Comparison of ENCODE assay signal across 16 mouse cellular contexts in the genomic region with DNA sequence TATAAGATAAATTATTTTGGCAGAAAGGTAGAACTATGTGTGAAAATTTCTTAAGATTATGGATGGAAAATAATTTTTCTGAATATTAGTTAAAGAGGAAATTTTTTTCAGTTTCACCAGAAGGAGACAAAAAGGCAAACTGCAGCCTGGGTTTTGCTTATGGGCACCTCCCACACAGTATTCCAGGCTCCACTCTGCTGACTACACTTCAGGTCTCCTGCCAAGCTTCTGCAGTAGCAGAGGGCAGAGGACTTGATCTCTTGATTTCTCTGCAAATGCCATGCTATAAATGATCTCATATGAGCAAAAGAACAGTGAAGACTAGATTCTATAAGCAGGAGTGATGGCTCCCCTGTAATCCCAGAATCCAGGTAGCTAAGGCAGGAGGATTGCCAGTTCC.
DNase-seq lines count a peak whose midpoint lies in the region; ATAC-seq and TF ChIP-seq lines count a peak whose summit lies in the region.
"Had no signal": no experiment of that assay in that cellular context is flagged by ENCODE, and none has a peak within 500 bp of the region (broad histone marks: within the 10 kb centered on the region; RNA-seq: fewer than 3 reads in every experiment).

No protein-coding gene starts in this region.

- H3K9me3 ChIP-seq in hindbrain, postnatal 0 days (ENCODE audit: low read length) = no peaks in the 10 kb centered on the region
- H3K9me3 ChIP-seq in neural tube, embryonic 15.5 days (replicated peaks) = no peaks in the 10 kb centered on the region
- no peaks in the 10 kb centered on the region for H3K9me3 ChIP-seq in liver, postnatal 0 days (ENCODE audit: low read length)
- H3K9me3 ChIP-seq: heart, embryonic 15.5 days; limb, embryonic 12.5 days; liver, embryonic 15.5 days had no signal

- peak overlapping the region; percentile 62 for H3K4me2 ChIP-seq in hindbrain, postnatal 0 days (ENCODE audit: low read depth, low read length)
- peak overlapping the region; percentile 65 for H3K4me2 ChIP-seq in neural tube, embryonic 15.5 days
- no peak overlapping the region for H3K4me2 ChIP-seq in liver, postnatal 0 days (ENCODE audit: low read depth, low read length)
- H3K4me2 ChIP-seq: heart, embryonic 15.5 days; limb, embryonic 12.5 days; liver, embryonic 15.5 days had no signal

- TF ChIP-seq EP300 in liver, postnatal 0 days (IDR thresholded peaks at IDR 0.05; ENCODE audit: low read depth) = no peak

- no peak for ATAC-seq in cerebellum, adult (ENCODE audit: insufficient number of reproducible peaks, low FRiP score, low TSS enrichment)
- no peak for ATAC-seq in hindbrain, postnatal 0 days
- no peak for ATAC-seq in neural tube, embryonic 15.5 days (ENCODE audit: low FRiP score)
- no peak for ATAC-seq in liver, postnatal 0 days
- ATAC-seq: Patski had no signal

- H3K9ac ChIP-seq in hindbrain, postnatal 0 days (replicated peaks; ENCODE audit: low read length) = peak overlapping the region; percentile 38; the same call in 1 of the 2 replicates
- H3K9ac ChIP-seq in neural tube, embryonic 15.5 days (replicated peaks) = peak overlapping the region; percentile 41; the same call in 1 of the 2 replicates
- no peak overlapping the region for H3K9ac ChIP-seq in liver, postnatal 0 days (replicated peaks)
- H3K9ac ChIP-seq: heart, embryonic 15.5 days; limb, embryonic 12.5 days; liver, embryonic 15.5 days had no signal

- peaks cover 16% of the 10 kb centered on the region; the same call in 1 of the 2 replicates for H3K4me1 ChIP-seq in hindbrain, postnatal 0 days (ENCODE audit: insufficient read depth, low read length)
- H3K4me1 ChIP-seq in neural tube, embryonic 15.5 days = peaks cover 45% of the 10 kb centered on the region
- H3K4me1 ChIP-seq in liver, postnatal 0 days (ENCODE audit: insufficient read depth) = no peaks in the 10 kb centered on the region
- H3K4me1 ChIP-seq: heart, embryonic 15.5 days; liver, embryonic 15.5 days had no signal

- no peaks in the 10 kb centered on the region; the same call in 1 of the 2 replicates for H3K36me3 ChIP-seq in hindbrain, postnatal 0 days (ENCODE audit: insufficient read depth, low read length)
- 0 out of 2 replicates have a peak, but pooled peaks cover 3% of the 10 kb centered on the region for H3K36me3 ChIP-seq in neural tube, embryonic 15.5 days
- no peaks in the 10 kb centered on the region for H3K36me3 ChIP-seq in liver, postnatal 0 days (replicated peaks; ENCODE audit: insufficient read depth, low read length)
- H3K36me3 ChIP-seq: heart, embryonic 15.5 days; limb, embryonic 12.5 days; liver, embryonic 15.5 days had no signal

- H3K27me3 ChIP-seq in hindbrain, postnatal 0 days (ENCODE audit: insufficient read depth, low read length) = no peaks in the 10 kb centered on the region
- H3K27me3 ChIP-seq in neural tube, embryonic 15.5 days (replicated peaks) = no peaks in the 10 kb centered on the region
- no peaks in the 10 kb centered on the region for H3K27me3 ChIP-seq in liver, postnatal 0 days (ENCODE audit: insufficient read depth, low read length)
- H3K27me3 ChIP-seq: heart, embryonic 15.5 days; limb, embryonic 12.5 days; liver, embryonic 15.5 days; Patski had no signal

- no peak for TF ChIP-seq CTCF in hindbrain, postnatal 0 days (IDR thresholded peaks at IDR 0.05; ENCODE audit: low read depth)
- TF ChIP-seq CTCF in liver, postnatal 0 days (IDR thresholded peaks at IDR 0.05; ENCODE audit: low read depth) = no peak

- peak overlapping the region; percentile 62 for H3K4me3 ChIP-seq in hindbrain, postnatal 0 days (ENCODE audit: low read length)
- peak overlapping the region; percentile 39 for H3K4me3 ChIP-seq in neural tube, embryonic 15.5 days (replicated peaks)
- no peak overlapping the region for H3K4me3 ChIP-seq in liver, postnatal 0 days (ENCODE audit: low read depth, low read length)
- H3K4me3 ChIP-seq: heart, embryonic 15.5 days; limb, embryonic 12.5 days; liver, embryonic 15.5 days had no signal

- no peak overlapping the region for H3K27ac ChIP-seq in hindbrain, postnatal 0 days
- H3K27ac ChIP-seq in neural tube, embryonic 15.5 days (replicated peaks) = 0 out of 2 replicates have a peak overlapping the region, but pooled peaks have one; percentile 33
- H3K27ac ChIP-seq in liver, postnatal 0 days (ENCODE audit: low read depth) = no peak overlapping the region
- H3K27ac ChIP-seq: heart, embryonic 15.5 days; limb, embryonic 12.5 days; liver, embryonic 15.5 days had no signal

- DNase-seq in cerebellum, adult 18-20 months = peak; percentile 48 to 59
- peak; percentile 29 for DNase-seq in right cerebral cortex, adult 18-20 months
- no peak for DNase-seq in right cerebral cortex, postnatal 14 days
- DNase-seq in hindbrain, postnatal 0 days (ENCODE audit: low spot score) = peak; percentile 27
- DNase-seq in liver, postnatal 0 days = no peak
- no peak for DNase-seq in adrenal gland, adult 8-10 months
- DNase-seq: embryo, embryonic 11 days; kidney, postnatal 25 days; layer of hippocampus, postnatal 36 days; lung, postnatal 36 days had no signal

Comparison
In these comparisons a context has a peak if more than half of its experiments do, and no peak if none do; other contexts are left out.
1. DNase-seq: peak in cerebellum, adult 18-20 months (2 of 2), right cerebral cortex, adult 18-20 months (single experiment) and hindbrain, postnatal 0 days (single experiment); none in right cerebral cortex, postnatal 14 days (single experiment), liver, postnatal 0 days (single experiment) and adrenal gland, adult 8-10 months (single experiment).